Mouse (Mus musculus) midbrain, embryonic 12.5 days (tissue): ENCODE measurements at regions not wholly inside any gene's neighbourhood (a gene's known extent, or its start where the extent isn't known, plus 50 kb on each side); places are given as distances from the start of the nearest gene placed in this dataset.

Experiments used
- ATAC-seq: fragments of 200-750 bp; cut with Nextera tagmentation; 2 replicates; pipeline ENCODE4 v1.8.0; 2017; ENCODE audit warnings: low read depth, moderate TSS enrichment, moderate library complexity; ENCODE audit not compliant: low FRiP score
- H3K27ac ChIP-seq: fragments of 300-500 bp; sonication (generic); replicated peaks from 2 replicates; pipeline ENCODE4 v1.5.1; 2016; ENCODE audit warnings: mild to moderate bottlenecking
- H3K27me3 ChIP-seq: fragments of 300-500 bp; sonication (generic); 2 replicates; pipeline ENCODE4 v1.6.1; 2016; ENCODE audit warnings: mild to moderate bottlenecking
- H3K36me3 ChIP-seq: fragments of 300-500 bp; sonication (generic); 2 replicates; pipeline ENCODE4 v1.6.1; 2016
- H3K4me1 ChIP-seq: fragments of 300-500 bp; sonication (generic); 2 replicates; pipeline ENCODE4 v1.6.1; 2016
- H3K4me2 ChIP-seq: fragments of 300-500 bp; sonication (generic); replicated peaks from 2 replicates; pipeline ENCODE4 v1.6.1; 2016; ENCODE audit warnings: mild to moderate bottlenecking, moderate library complexity
- H3K4me3 ChIP-seq: fragments of 300-500 bp; sonication (generic); 2 replicates; pipeline ENCODE4 v1.5.1; 2016; ENCODE audit warnings: mild to moderate bottlenecking
- H3K9ac ChIP-seq: fragments of 300-500 bp; sonication (generic); replicated peaks from 2 replicates; pipeline ENCODE4 v1.6.1; 2016; ENCODE audit warnings: mild to moderate bottlenecking, moderate library complexity
- H3K9me3 ChIP-seq: fragments of 300-500 bp; sonication (generic); 2 replicates; pipeline ENCODE4 v1.6.1; 2016; ENCODE audit warnings: mild to moderate bottlenecking
- WGBS: fragments of 180-500 bp; shearing (Covaris S2); methylation state at CpG from one replicate; pipeline ENCODE4 v1.1.7; 2016; 5-methylcytosine and 5-hydroxymethylcytosine counted together

DNA sequence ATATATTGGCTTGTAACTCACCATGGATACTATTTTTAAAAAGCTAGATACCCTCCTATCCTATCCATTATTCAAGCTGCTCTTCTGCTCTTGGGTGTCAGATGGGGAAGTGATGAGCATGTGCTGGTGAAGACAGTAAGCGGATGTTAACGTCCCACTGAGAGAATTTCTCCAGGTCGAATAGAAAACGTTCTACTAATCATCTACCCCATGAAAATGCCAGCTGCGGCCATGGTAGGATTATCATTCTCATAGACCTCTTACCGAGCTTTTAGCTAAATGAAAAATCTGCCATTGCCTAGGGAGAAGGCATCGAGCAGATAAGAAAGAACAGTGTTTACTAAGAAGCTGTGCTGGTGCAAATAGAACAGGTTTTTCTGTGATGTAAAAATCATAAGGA, 1685.6 kb upstream of the Zeb2 start:
- H3K4me3 ChIP-seq = no peak overlapping the region
- ATAC-seq = peak; percentile 65
- H3K9ac ChIP-seq = no peak overlapping the region
- H3K36me3 ChIP-seq = no peaks in the 10 kb centered on the region
- H3K27ac ChIP-seq = no peak overlapping the region; the same call in 1 of the 2 replicates
- H3K9me3 ChIP-seq = no peaks in the 10 kb centered on the region
- no peak overlapping the region for H3K4me2 ChIP-seq
- no peaks in the 10 kb centered on the region for H3K27me3 ChIP-seq
- no peaks in the 10 kb centered on the region for H3K4me1 ChIP-seq
- 37% methylated on average over 7 of the region's 7 CpGs for WGBS
